Mouse (Mus musculus): ENCODE results near the gene Olfr1404.

DNA sequence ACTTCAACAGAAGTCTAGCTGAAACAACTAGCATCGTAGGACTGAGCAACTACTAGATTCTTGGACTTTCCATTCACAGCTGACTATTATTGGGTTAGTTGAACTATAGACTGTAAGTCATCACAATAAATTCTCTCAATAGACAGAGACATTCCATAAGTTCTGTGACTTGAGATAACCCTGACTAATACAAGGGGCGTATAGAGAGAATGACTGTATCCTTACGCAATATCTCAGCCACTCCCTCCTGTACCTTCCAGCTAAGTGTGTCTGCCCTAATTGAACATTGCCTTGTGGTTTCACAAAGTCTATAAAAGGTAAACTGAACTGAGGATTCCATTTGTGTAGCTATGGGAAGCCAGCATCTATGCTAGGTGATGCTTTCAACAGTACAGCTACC is 37.7 kb downstream of the Olfr1404 start:
- TF ChIP-seq CTCF (IDR thresholded peaks at IDR 0.05; ENCODE audit: extremely low read depth, insufficient read length, insufficient replicate concordance, low read depth, low read length) (no peak), POLR2A (IDR thresholded peaks at IDR 0.05; ENCODE audit: low read depth, low read length) (no peak)
